Mouse (Mus musculus): ENCODE results near the gene Rasgrf2. TPM values are rescaled to one million over a fixed set of nuclear protein-coding genes. Genes with fewer than 3 reads are reported as not detected.

The Rasgrf2 gene
- polyA plus RNA-seq, 1 experiment from 2014 or later, result 11.8 TPM

GRCm38 (mm10) chr13:91884714-91885386 lies 246.6 kb downstream of the Rasgrf2 start:
- H3K4me1 ChIP-seq (ENCODE audit: control insufficient read depth, insufficient read depth, low read depth, low read length), result no peaks in the 10 kb centered on the region
- no peak overlapping the region for H3K9ac ChIP-seq (ENCODE audit: low read depth, low read length)
- 0 out of 2 replicates have a peak, but pooled peaks have one; percentile 61 for ATAC-seq
- H3K27me3 ChIP-seq (replicated peaks; ENCODE audit: control insufficient read depth, insufficient read depth, low read length), result no peaks in the 10 kb centered on the region
- no peaks in the 10 kb centered on the region for H3K36me3 ChIP-seq (ENCODE audit: control insufficient read depth, insufficient read depth, low read length)
- no peak overlapping the region for H3K27ac ChIP-seq (ENCODE audit: low read depth, low read length)
- H3K4me3 ChIP-seq (ENCODE audit: low read length), result no peak overlapping the region
- H3K9me3 ChIP-seq (ENCODE audit: control insufficient read depth, low read length), result no peaks in the 10 kb centered on the region
- WGBS, result 74% methylated on average over 5 of the region's 5 CpGs
- no peak overlapping the region for H3K4me2 ChIP-seq (ENCODE audit: low read length)

DNA sequence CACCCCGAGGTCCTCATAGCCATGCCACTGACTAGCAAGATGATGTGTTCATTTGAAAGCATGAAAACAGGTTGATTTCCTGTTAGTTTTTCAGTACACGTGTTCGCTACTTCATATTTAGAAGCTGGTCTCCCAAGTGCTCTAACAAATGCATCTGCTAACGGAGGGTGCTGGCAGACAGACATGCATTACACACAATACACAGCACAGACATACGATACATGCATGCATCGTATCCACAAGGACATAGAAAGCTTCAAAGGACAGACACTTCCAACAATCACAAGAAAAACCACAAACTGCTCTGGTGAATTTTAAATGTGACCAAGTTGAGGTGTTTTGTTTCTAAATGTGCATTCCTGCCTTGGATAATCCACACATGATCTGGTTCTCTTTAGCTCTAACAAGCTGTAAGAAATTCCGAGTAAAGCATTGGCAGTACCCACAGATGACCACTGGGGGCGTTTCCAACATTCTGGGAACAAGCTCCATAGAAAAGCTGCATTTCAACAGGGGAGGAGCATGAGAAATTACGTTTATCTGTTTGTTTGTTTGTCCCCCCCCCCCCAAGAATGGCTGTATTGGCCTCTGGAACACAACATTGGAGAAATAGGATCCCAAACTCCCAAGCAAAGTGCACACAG lies 249.5 kb downstream of the Rasgrf2 start:
- 61% methylated on average over 9 of the region's 9 CpGs for WGBS
- Histone ChIP-seq H3K9ac (ENCODE audit: low read depth, low read length) (no peak overlapping the region), H3K27me3 (replicated peaks; ENCODE audit: control insufficient read depth, insufficient read depth, low read length) (no peaks in the 10 kb centered on the region), H3K4me1 (ENCODE audit: control insufficient read depth, insufficient read depth, low read depth, low read length) (no peaks in the 10 kb centered on the region), H3K36me3 (ENCODE audit: control insufficient read depth, insufficient read depth, low read length) (no peaks in the 10 kb centered on the region), H3K9me3 (ENCODE audit: control insufficient read depth, low read length) (no peaks in the 10 kb centered on the region), H3K27ac (ENCODE audit: low read depth, low read length) (no peak overlapping the region), H3K4me3 (ENCODE audit: low read length) (no peak overlapping the region), H3K4me2 (ENCODE audit: low read length) (no peak overlapping the region)
- peak; percentile 69; the same call in 1 of the 2 replicates for ATAC-seq

DNA sequence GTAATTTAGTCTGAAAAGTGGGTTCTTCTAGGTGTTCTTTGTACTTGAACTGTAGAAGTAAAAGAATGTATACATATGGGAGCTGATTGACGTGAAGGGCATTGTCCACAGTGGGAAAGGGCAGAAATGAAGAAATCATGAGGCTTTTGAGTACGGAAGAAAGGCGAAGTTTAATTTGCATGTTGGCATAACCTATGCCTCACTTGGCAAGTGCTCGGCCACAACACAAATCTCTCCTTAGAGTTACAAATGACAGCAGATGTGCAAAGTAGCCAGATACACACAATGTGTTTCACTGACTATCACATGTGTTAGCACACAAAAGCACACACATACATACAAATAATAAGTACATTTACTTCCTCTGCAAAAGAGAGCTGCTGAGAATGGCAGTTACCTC lies 251.2 kb downstream of the Rasgrf2 start:
- Histone ChIP-seq H3K27ac (ENCODE audit: low read depth, low read length) (no peak overlapping the region), H3K4me3 (ENCODE audit: low read length) (no peak overlapping the region), H3K27me3 (replicated peaks; ENCODE audit: control insufficient read depth, insufficient read depth, low read length) (no peaks in the 10 kb centered on the region), H3K9me3 (ENCODE audit: control insufficient read depth, low read length) (no peaks in the 10 kb centered on the region), H3K9ac (ENCODE audit: low read depth, low read length) (no peak overlapping the region), H3K4me1 (ENCODE audit: control insufficient read depth, insufficient read depth, low read depth, low read length) (no peaks in the 10 kb centered on the region), H3K36me3 (ENCODE audit: control insufficient read depth, insufficient read depth, low read length) (no peaks in the 10 kb centered on the region), H3K4me2 (ENCODE audit: low read length) (no peak overlapping the region)
- ATAC-seq, result no peak
- WGBS, result 81% methylated on average over 4 of the region's 4 CpGs

GRCm38 (mm10) chr13:91877996-91878395 lies 253.5 kb downstream of the Rasgrf2 start:
- no peak overlapping the region for H3K9ac ChIP-seq (ENCODE audit: low read depth, low read length)
- ATAC-seq, result no peak
- no peaks in the 10 kb centered on the region for H3K9me3 ChIP-seq (ENCODE audit: control insufficient read depth, low read length)
- H3K4me2 ChIP-seq (ENCODE audit: low read length), result no peak overlapping the region
- no peaks in the 10 kb centered on the region for H3K27me3 ChIP-seq (replicated peaks; ENCODE audit: control insufficient read depth, insufficient read depth, low read length)
- H3K27ac ChIP-seq (ENCODE audit: low read depth, low read length), result no peak overlapping the region
- H3K36me3 ChIP-seq (ENCODE audit: control insufficient read depth, insufficient read depth, low read length), result no peaks in the 10 kb centered on the region
- H3K4me3 ChIP-seq (ENCODE audit: low read length), result no peak overlapping the region
- 92% methylated on average over 3 of the region's 3 CpGs for WGBS
- no peaks in the 10 kb centered on the region for H3K4me1 ChIP-seq (ENCODE audit: control insufficient read depth, insufficient read depth, low read depth, low read length)

GRCm38 (mm10) chr13:91877350-91877749 lies 254.1 kb downstream of the Rasgrf2 start:
- Histone ChIP-seq H3K4me2 (ENCODE audit: low read length) (no peak overlapping the region), H3K36me3 (ENCODE audit: control insufficient read depth, insufficient read depth, low read length) (no peaks in the 10 kb centered on the region), H3K27me3 (replicated peaks; ENCODE audit: control insufficient read depth, insufficient read depth, low read length) (no peaks in the 10 kb centered on the region), H3K9me3 (ENCODE audit: control insufficient read depth, low read length) (no peaks in the 10 kb centered on the region), H3K27ac (ENCODE audit: low read depth, low read length) (no peak overlapping the region), H3K9ac (ENCODE audit: low read depth, low read length) (no peak overlapping the region), H3K4me3 (ENCODE audit: low read length) (no peak overlapping the region), H3K4me1 (ENCODE audit: control insufficient read depth, insufficient read depth, low read depth, low read length) (no peaks in the 10 kb centered on the region)
- no peak for ATAC-seq
- WGBS, result 88% methylated on average over 10 of the region's 10 CpGs

DNA sequence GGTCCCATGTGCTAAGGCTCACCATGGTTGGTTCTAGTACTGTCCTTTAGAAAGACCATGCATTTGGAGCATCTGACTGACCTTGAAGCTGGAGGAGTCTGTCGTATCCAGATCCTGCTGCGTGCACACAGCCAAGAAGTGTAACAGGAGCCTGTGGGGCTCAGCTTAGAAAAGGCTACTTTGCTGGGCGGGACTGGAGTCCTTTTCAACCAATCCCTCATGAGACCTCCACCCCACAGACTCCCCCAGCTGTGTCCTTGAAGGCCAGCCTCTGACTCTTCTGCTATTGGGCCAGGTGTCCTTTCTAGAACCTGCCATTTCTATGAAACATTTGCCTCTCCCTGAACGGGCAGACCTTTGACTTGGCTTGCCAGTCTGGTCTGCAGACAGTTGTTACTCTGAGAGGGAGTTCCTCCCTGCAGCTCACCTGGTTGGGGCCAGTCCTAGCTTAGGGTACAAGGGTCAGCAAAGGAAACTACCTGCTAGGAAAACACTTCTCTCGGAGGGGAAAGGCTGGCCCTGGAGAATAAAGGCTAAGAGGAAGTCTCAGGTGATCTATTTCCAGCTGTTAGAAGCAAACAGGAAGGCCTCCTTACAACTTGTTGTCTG lies 254.6 kb downstream of the Rasgrf2 start, which contains the start of gene Ckmt2:
Gene Ckmt2, minus strand, starts transcription at position 145 of the 609 bp plus-strand sequence.
- Histone ChIP-seq H3K9me3 (ENCODE audit: control insufficient read depth, low read length) (no peaks in the 10 kb centered on the region), H3K36me3 (ENCODE audit: control insufficient read depth, insufficient read depth, low read length) (no peaks in the 10 kb centered on the region), H3K27ac (ENCODE audit: low read depth, low read length) (no peak within 1 kb of the TSS), H3K27me3 (replicated peaks; ENCODE audit: control insufficient read depth, insufficient read depth, low read length) (no peaks in the 10 kb centered on the region), H3K9ac (ENCODE audit: low read depth, low read length) (no peak within 1 kb of the TSS), H3K4me1 (ENCODE audit: control insufficient read depth, insufficient read depth, low read depth, low read length) (no peaks in the 10 kb centered on the region), H3K4me2 (ENCODE audit: low read length) (no peak within 1 kb of the TSS), H3K4me3 (ENCODE audit: low read length) (no peak within 1 kb of the TSS)
- WGBS, result 80% methylated on average over 5 of the region's 5 CpGs
- ATAC-seq, result no peak

DNA sequence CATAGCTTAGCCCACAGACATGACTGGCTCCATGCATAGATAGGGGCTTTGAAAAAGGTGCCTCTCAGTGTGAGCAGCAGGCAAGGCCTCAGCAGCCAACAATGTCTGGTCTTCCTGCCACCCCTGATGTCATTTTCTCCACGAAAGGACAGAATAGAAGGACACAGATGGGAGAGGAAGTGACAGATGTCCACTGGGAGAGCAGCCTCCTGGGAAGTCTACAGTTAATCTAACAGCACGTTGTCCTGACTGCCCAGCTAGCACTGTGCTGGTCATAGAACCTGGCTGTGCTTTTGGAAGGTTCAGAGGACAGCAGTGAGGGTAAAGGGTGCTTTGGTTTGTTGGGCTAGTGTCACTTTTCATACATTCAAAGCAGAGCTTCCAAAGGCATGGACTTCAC lies 255.9 kb downstream of the Rasgrf2 start:
- Histone ChIP-seq H3K4me3 (ENCODE audit: low read length) (no peak overlapping the region), H3K27me3 (replicated peaks; ENCODE audit: control insufficient read depth, insufficient read depth, low read length) (no peaks in the 10 kb centered on the region), H3K36me3 (ENCODE audit: control insufficient read depth, insufficient read depth, low read length) (no peaks in the 10 kb centered on the region), H3K9ac (ENCODE audit: low read depth, low read length) (no peak overlapping the region), H3K4me1 (ENCODE audit: control insufficient read depth, insufficient read depth, low read depth, low read length) (no peaks in the 10 kb centered on the region), H3K27ac (ENCODE audit: low read depth, low read length) (no peak overlapping the region), H3K4me2 (ENCODE audit: low read length) (no peak overlapping the region), H3K9me3 (ENCODE audit: control insufficient read depth, low read length) (no peaks in the 10 kb centered on the region)
- ATAC-seq, result no peak
- 42% methylated on average over 2 of the region's 2 CpGs for WGBS

- H3K27ac ChIP-seq (ENCODE audit: low read depth, low read length), result no peak overlapping the region
- no peak overlapping the region for H3K4me2 ChIP-seq (ENCODE audit: low read length)
- H3K27me3 ChIP-seq (replicated peaks; ENCODE audit: control insufficient read depth, insufficient read depth, low read length), result no peaks in the 10 kb centered on the region
- ATAC-seq, result no peak
- 87% methylated on average over 7 of the region's 7 CpGs for WGBS
- H3K9ac ChIP-seq (ENCODE audit: low read depth, low read length), result no peak overlapping the region
- H3K9me3 ChIP-seq (ENCODE audit: control insufficient read depth, low read length), result no peaks in the 10 kb centered on the region
- no peak overlapping the region for H3K4me3 ChIP-seq (ENCODE audit: low read length)
- H3K36me3 ChIP-seq (ENCODE audit: control insufficient read depth, insufficient read depth, low read length), result no peaks in the 10 kb centered on the region
- no peaks in the 10 kb centered on the region for H3K4me1 ChIP-seq (ENCODE audit: control insufficient read depth, insufficient read depth, low read depth, low read length)
These were observed 256.9 kb downstream of the Rasgrf2 start for GRCm38 (mm10) chr13:91874565-91874964.

DNA sequence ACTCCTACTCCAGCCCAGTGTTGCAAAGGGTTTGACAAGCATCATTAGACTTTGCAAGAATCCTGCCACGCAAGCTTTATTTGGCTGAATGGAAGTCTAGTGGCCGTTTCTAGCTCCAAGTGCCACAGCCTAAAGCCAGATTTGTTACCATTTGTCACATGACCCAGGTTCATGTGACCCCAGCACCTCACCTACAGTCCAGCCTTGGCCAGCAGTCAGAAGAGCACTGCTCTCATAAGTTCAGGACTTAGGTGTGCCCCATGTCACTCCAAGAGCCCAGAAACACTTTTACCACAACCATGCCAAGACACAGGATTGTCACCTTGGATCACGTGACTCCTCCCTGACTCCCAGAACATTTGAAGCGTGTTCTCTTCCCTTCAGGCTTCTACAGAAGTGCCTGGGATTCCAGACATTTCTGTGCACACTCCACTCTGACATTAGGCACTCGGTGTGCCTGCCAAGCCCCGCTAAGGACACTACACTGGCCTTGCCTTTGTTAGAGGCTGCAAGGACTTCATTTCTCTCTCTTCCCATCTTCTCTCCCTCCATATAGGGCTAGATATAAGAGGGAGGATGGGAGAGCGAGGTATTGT lies 257.6 kb downstream of the Rasgrf2 start:
- Histone ChIP-seq H3K9me3 (ENCODE audit: control insufficient read depth, low read length) (no peaks in the 10 kb centered on the region), H3K4me1 (ENCODE audit: control insufficient read depth, insufficient read depth, low read depth, low read length) (no peaks in the 10 kb centered on the region), H3K9ac (ENCODE audit: low read depth, low read length) (no peak overlapping the region), H3K36me3 (ENCODE audit: control insufficient read depth, insufficient read depth, low read length) (no peaks in the 10 kb centered on the region), H3K27me3 (replicated peaks; ENCODE audit: control insufficient read depth, insufficient read depth, low read length) (no peaks in the 10 kb centered on the region), H3K4me3 (ENCODE audit: low read length) (no peak overlapping the region), H3K4me2 (ENCODE audit: low read length) (no peak overlapping the region), H3K27ac (ENCODE audit: low read depth, low read length) (no peak overlapping the region)
- no peak for ATAC-seq
- 76% methylated on average over 7 of the region's 7 CpGs for WGBS
